Mouse (Mus musculus) stomach, postnatal 0 days (tissue): Measurements from ENCODE around the gene Tent5b. TPM values are rescaled to one million over a fixed set of nuclear protein-coding genes. Genes with fewer than 3 reads are reported as not detected.

Experiments used
- ATAC-seq: fragments of 200-750 bp; cut with Nextera tagmentation; 2 replicates; pipeline ENCODE4 v1.8.0; 2017; ENCODE audit not compliant: low FRiP score, low TSS enrichment
- DNase-seq: peaks from one replicate; pipeline ENCODE4 v3.0.0-alpha.2; 2016; ENCODE audit warnings: low spot score
- H3K27ac ChIP-seq: fragments of 300-500 bp; sonication (generic); replicated peaks from 2 replicates; pipeline ENCODE4 v1.5.1; 2014; ENCODE audit warnings: mild to moderate bottlenecking, control low read depth
- H3K27me3 ChIP-seq: fragments of 300-500 bp; sonication (generic); 2 replicates; pipeline ENCODE4 v1.6.1; 2014; ENCODE audit warnings: low read length; ENCODE audit not compliant: control insufficient read depth, insufficient read depth
- H3K36me3 ChIP-seq: fragments of 300-500 bp; sonication (generic); 2 replicates; pipeline ENCODE4 v1.6.1; 2014; ENCODE audit warnings: low read length, mixed read lengths; ENCODE audit not compliant: control insufficient read depth, insufficient read depth
- H3K4me1 ChIP-seq: fragments of 300-500 bp; sonication (generic); replicated peaks from 2 replicates; pipeline ENCODE4 v1.6.1; 2014; ENCODE audit warnings: antibody characterized with exemption; ENCODE audit not compliant: control insufficient read depth, insufficient read depth
- H3K4me2 ChIP-seq: fragments of 300-500 bp; sonication (generic); replicated peaks from 2 replicates; pipeline ENCODE4 v1.6.1; 2014; ENCODE audit warnings: low read depth, mild to moderate bottlenecking, control low read depth, moderate library complexity
- H3K4me3 ChIP-seq: fragments of 300-500 bp; sonication (generic); 2 replicates; pipeline ENCODE4 v1.5.1; 2014; ENCODE audit warnings: low read depth, low read length, control low read depth
- H3K9ac ChIP-seq: fragments of 300-500 bp; sonication (generic); 2 replicates; pipeline ENCODE4 v1.6.1; 2014; ENCODE audit warnings: mild to moderate bottlenecking, low read length, control low read depth, mixed read lengths
- H3K9me3 ChIP-seq: fragments of 300-500 bp; sonication (generic); 2 replicates; pipeline ENCODE4 v1.6.1; 2016; ENCODE audit warnings: low read length; ENCODE audit not compliant: control insufficient read depth
- CTCF ChIP-seq: IDR thresholded peaks from 2 replicates; pipeline ENCODE4 v1.5.1; 2016; ENCODE audit warnings: antibody characterized with exemption, low read depth, mild to moderate bottlenecking, moderate library complexity
- EP300 ChIP-seq: optimal IDR thresholded peaks from 2 replicates; pipeline ENCODE3; 2016; ENCODE audit warnings: antibody characterized with exemption
- WGBS: fragments of 180-500 bp; shearing (Covaris S2); extraction: QIAGEN DNeasy Blood & Tissue Kit; methylation state at CpG from one replicate; pipeline ENCODE4 v1.1.7; 2014; 5-methylcytosine and 5-hydroxymethylcytosine counted together
- polyA plus RNA-seq: library from polyadenylated mRNA; unstranded; fragments of >200 nt; fragmentation: Nextera tagmentation; extraction: Ambion mirVana; gene quantifications from 2 replicates; pipeline ENCODE4 v1.2.1, GENCODE M21; 2015

The Tent5b gene
- polyA plus RNA-seq, 1 experiment from 2014 or later = 34.0 TPM

- Histone ChIP-seq H3K9me3 (no peaks in the 10 kb centered on the region), H3K9ac (peak overlapping the region; percentile 83), H3K27ac (peak overlapping the region; percentile 78), H3K36me3 (no peaks in the 10 kb centered on the region), H3K4me3 (peak overlapping the region; percentile 56), H3K27me3 (no peaks in the 10 kb centered on the region), H3K4me1 (no peaks in the 10 kb centered on the region), H3K4me2 (peak overlapping the region; percentile 55)
- ATAC-seq (no peak; the same call in 1 of the 2 replicates), DNase-seq (no peak)
- no peak for TF ChIP-seq EP300
- no peak for TF ChIP-seq CTCF
- WGBS = 5% methylated on average over 24 of the region's 25 CpGs
These were observed 39.4 kb downstream of the Tent5b start for GRCm38 (mm10) chr4:133519369-133519665.

GRCm38 (mm10) chr4:133521502-133521901 lies 41.6 kb downstream of the Tent5b start:
- TF ChIP-seq CTCF = no peak
- TF ChIP-seq EP300 = no peak
- no peaks in the 10 kb centered on the region for H3K36me3 ChIP-seq
- no peak overlapping the region for H3K27ac ChIP-seq
- 57% methylated on average over 2 of the region's 2 CpGs for WGBS
- H3K27me3 ChIP-seq = no peaks in the 10 kb centered on the region
- no peaks in the 10 kb centered on the region for H3K9me3 ChIP-seq
- no peak overlapping the region for H3K4me2 ChIP-seq
- no peak overlapping the region for H3K9ac ChIP-seq
- H3K4me1 ChIP-seq = no peaks in the 10 kb centered on the region
- no peak overlapping the region for H3K4me3 ChIP-seq
- ATAC-seq (no peak), DNase-seq (no peak)

DNA sequence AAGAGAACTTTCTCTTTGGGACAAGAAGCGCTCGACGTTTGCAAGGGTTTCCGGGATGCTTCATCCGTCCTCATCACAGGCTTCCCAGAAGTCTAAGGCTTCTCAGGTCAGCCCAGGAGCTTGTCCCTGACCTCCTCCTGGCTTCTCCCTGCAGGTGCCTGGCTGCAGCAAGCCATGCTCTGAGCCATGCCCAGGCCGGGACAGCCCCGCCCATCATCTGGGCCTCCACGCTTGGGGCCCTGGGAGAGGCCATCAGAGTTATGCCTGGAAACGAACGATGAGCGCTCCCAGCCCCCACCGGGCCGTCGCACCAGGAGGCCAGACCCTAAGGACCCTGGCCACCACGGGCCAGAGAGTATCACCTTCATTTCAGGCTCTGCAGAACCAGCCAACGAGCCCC lies 47.9 kb downstream of the Tent5b start:
- Histone ChIP-seq H3K4me3 (no peak overlapping the region), H3K9me3 (no peaks in the 10 kb centered on the region), H3K9ac (no peak overlapping the region), H3K36me3 (peaks cover 12% of the 10 kb centered on the region), H3K27ac (no peak overlapping the region), H3K4me1 (no peaks in the 10 kb centered on the region), H3K27me3 (no peaks in the 10 kb centered on the region), H3K4me2 (no peak overlapping the region)
- DNase-seq = no peak
- no peak for TF ChIP-seq EP300
- no peak for TF ChIP-seq CTCF
- WGBS = 59% methylated on average over 16 of the region's 16 CpGs
- ATAC-seq = peak; percentile 20; the same call in 1 of the 2 replicates

- H3K36me3 ChIP-seq = peaks cover 25% of the 10 kb centered on the region
- TF ChIP-seq CTCF (peak; percentile 42; the same call in 1 of the 2 replicates), EP300 (no peak)
- 73% methylated on average over 3 of the region's 3 CpGs for WGBS
These were observed 52.8 kb downstream of the Tent5b start for GRCm38 (mm10) chr4:133532777-133533176.

DNA sequence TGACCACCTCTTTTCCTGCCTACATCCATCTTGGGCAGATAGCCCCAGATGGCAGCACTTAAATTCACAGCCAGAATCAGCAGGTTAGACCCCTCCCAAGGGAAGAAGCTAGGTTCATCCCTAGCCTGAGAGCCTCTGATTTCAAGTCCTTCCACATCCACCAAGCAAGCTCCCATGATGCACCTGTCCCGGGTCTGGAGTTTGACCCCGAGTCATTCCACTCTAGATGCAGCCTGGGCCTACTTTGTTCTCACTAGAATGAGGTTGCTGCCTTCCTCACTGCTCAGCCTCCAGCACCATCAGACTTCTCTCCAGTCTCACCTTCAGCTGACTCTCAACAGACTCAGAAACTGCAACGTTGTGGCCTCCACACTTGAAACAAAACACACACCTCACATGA lies 56.1 kb downstream of the Tent5b start:
- no peak for TF ChIP-seq CTCF
- no peak for TF ChIP-seq EP300
- no peak overlapping the region for H3K4me2 ChIP-seq
- no peaks in the 10 kb centered on the region for H3K27me3 ChIP-seq
- H3K27ac ChIP-seq = no peak overlapping the region
- H3K36me3 ChIP-seq = peaks cover 22% of the 10 kb centered on the region
- H3K9ac ChIP-seq = no peak overlapping the region
- DNase-seq (no peak), ATAC-seq (no peak)
- 78% methylated on average over 3 of the region's 3 CpGs for WGBS
- H3K9me3 ChIP-seq = no peaks in the 10 kb centered on the region
- no peak overlapping the region for H3K4me3 ChIP-seq
- no peaks in the 10 kb centered on the region for H3K4me1 ChIP-seq

More at GRCm38 (mm10) chr4:133532777-133533176, 52.8 kb downstream of the Tent5b start:
- no peak overlapping the region for H3K4me3 ChIP-seq
- no peak overlapping the region for H3K27ac ChIP-seq
- no peak overlapping the region for H3K9ac ChIP-seq
- ATAC-seq (no peak), DNase-seq (no peak)
- H3K27me3 ChIP-seq = no peaks in the 10 kb centered on the region
- no peaks in the 10 kb centered on the region for H3K4me1 ChIP-seq
- no peak overlapping the region for H3K4me2 ChIP-seq
- no peaks in the 10 kb centered on the region for H3K9me3 ChIP-seq

GRCm38 (mm10) chr4:133536652-133537051 lies 56.7 kb downstream of the Tent5b start:
- Histone ChIP-seq H3K4me1 (no peaks in the 10 kb centered on the region), H3K4me3 (no peak overlapping the region), H3K9ac (no peak overlapping the region), H3K4me2 (no peak overlapping the region), H3K36me3 (peaks cover 22% of the 10 kb centered on the region), H3K9me3 (no peaks in the 10 kb centered on the region), H3K27me3 (no peaks in the 10 kb centered on the region), H3K27ac (no peak overlapping the region)
- DNase-seq (no peak), ATAC-seq (no peak)
- WGBS = 81% methylated on average over 5 of the region's 5 CpGs
- no peak for TF ChIP-seq EP300
- no peak for TF ChIP-seq CTCF

Other genes starting within 250 kb of the Tent5b start
- 17.6 and 21.5 TPM in 2 replicates for gene Map3k6, start 239.3 kb upstream of the Tent5b start, polyA plus RNA-seq
- 93.5 and 109 TPM in 2 replicates for gene Sytl1, start 217.0 kb upstream of the Tent5b start, polyA plus RNA-seq
- gene Tmem222, start 202.3 kb upstream of the Tent5b start, polyA plus RNA-seq = 51.4 and 53.9 TPM in 2 replicates
- gene Wdtc1, start 126.7 kb upstream of the Tent5b start, polyA plus RNA-seq = 6.2 and 7.7 TPM in 2 replicates
- 6.0 and 7.1 TPM in 2 replicates for gene Slc9a1, start 110.4 kb upstream of the Tent5b start, polyA plus RNA-seq
- 4.0 and 4.4 TPM in 2 replicates for gene Trnp1, start 18.4 kb downstream of the Tent5b start, polyA plus RNA-seq
- 29.2 and 34.2 TPM in 2 replicates for gene Kdf1, start 38.8 kb downstream of the Tent5b start, polyA plus RNA-seq
- gene Nudc, start 65.9 kb downstream of the Tent5b start, polyA plus RNA-seq = 122 and 125 TPM in 2 replicates
- gene Nr0b2, start 73.2 kb downstream of the Tent5b start, polyA plus RNA-seq = 4.7 and 5.2 TPM in 2 replicates
- 3.6 and 3.8 TPM in 2 replicates for gene Gpatch3, start 94.6 kb downstream of the Tent5b start, polyA plus RNA-seq
- gene Gpn2, start 104.2 kb downstream of the Tent5b start, polyA plus RNA-seq = 13.9 and 14.8 TPM in 2 replicates
- 355 and 371 TPM in 2 replicates for gene Sfn, start 122.0 kb downstream of the Tent5b start, polyA plus RNA-seq
- 1.6 and 3.6 TPM in 2 replicates for gene Zdhhc18, start 170.0 kb downstream of the Tent5b start, polyA plus RNA-seq
- 11.5 and 13.0 TPM in 2 replicates for gene Pigv, start 192.5 kb downstream of the Tent5b start, polyA plus RNA-seq